Mouse (Mus musculus): ENCODE data around the gene Spen. TPM values are rescaled to one million over a fixed set of nuclear protein-coding genes. Genes with fewer than 3 reads are reported as not detected.

The Spen gene
- polyA plus RNA-seq, 1 experiment = 11.7 TPM

GRCm38 (mm10) chr4:141429381-141429780, 109.0 kb downstream of the Spen start:
- TF ChIP-seq POLR2AphosphoS2 (IDR thresholded peaks at IDR 0.05; ENCODE audit: insufficient read length, low read depth) = no peak
- TF ChIP-seq MYOD1 (IDR thresholded peaks at IDR 0.05; ENCODE audit: control insufficient read depth in 1 of 3, insufficient read length in 2 of 3, low read depth in 2 of 3) = no peak
- TF ChIP-seq REST (IDR thresholded peaks at IDR 0.05; ENCODE audit: insufficient read depth, insufficient read length) = no peak
- H3ac ChIP-seq (ENCODE audit: control insufficient read depth, insufficient read length) = no peak overlapping the region
- H3K79me2 ChIP-seq (ENCODE audit: control insufficient read depth, insufficient read depth) = no peaks in the 10 kb centered on the region
- H3K4me2 ChIP-seq (ENCODE audit: low read depth) = no peak overlapping the region
- no peak overlapping the region for H3K4me3 ChIP-seq
- no peaks in the 10 kb centered on the region for H3K27me3 ChIP-seq (ENCODE audit: control insufficient read depth, insufficient read depth, insufficient read length)
- no peaks in the 10 kb centered on the region for H3K36me3 ChIP-seq (ENCODE audit: control insufficient read depth, insufficient read depth)

- Histone ChIP-seq H3ac (ENCODE audit: control insufficient read depth, insufficient read length) (no peak overlapping the region), H3K4me3 (no peak overlapping the region), H3K36me3 (ENCODE audit: control insufficient read depth, insufficient read depth) (no peaks in the 10 kb centered on the region), H3K27me3 (ENCODE audit: control insufficient read depth, insufficient read depth, insufficient read length) (no peaks in the 10 kb centered on the region), H3K79me2 (ENCODE audit: control insufficient read depth, insufficient read depth) (no peaks in the 10 kb centered on the region), H3K4me2 (ENCODE audit: low read depth) (no peak overlapping the region)
- TF ChIP-seq USF1 (IDR thresholded peaks at IDR 0.05; ENCODE audit: low read depth) (no peak), POLR2AphosphoS2 (IDR thresholded peaks at IDR 0.05; ENCODE audit: insufficient read length, low read depth) (no peak), MAX (IDR thresholded peaks at IDR 0.05; ENCODE audit: low read depth) (no peak), MYOD1 (IDR thresholded peaks at IDR 0.05; ENCODE audit: control insufficient read depth in 1 of 3, insufficient read length in 2 of 3, low read depth in 2 of 3) (no peak), REST (IDR thresholded peaks at IDR 0.05; ENCODE audit: insufficient read depth, insufficient read length) (no peak)
These were observed 110.5 kb downstream of the Spen start for GRCm38 (mm10) chr4:141427921-141428320.

DNA sequence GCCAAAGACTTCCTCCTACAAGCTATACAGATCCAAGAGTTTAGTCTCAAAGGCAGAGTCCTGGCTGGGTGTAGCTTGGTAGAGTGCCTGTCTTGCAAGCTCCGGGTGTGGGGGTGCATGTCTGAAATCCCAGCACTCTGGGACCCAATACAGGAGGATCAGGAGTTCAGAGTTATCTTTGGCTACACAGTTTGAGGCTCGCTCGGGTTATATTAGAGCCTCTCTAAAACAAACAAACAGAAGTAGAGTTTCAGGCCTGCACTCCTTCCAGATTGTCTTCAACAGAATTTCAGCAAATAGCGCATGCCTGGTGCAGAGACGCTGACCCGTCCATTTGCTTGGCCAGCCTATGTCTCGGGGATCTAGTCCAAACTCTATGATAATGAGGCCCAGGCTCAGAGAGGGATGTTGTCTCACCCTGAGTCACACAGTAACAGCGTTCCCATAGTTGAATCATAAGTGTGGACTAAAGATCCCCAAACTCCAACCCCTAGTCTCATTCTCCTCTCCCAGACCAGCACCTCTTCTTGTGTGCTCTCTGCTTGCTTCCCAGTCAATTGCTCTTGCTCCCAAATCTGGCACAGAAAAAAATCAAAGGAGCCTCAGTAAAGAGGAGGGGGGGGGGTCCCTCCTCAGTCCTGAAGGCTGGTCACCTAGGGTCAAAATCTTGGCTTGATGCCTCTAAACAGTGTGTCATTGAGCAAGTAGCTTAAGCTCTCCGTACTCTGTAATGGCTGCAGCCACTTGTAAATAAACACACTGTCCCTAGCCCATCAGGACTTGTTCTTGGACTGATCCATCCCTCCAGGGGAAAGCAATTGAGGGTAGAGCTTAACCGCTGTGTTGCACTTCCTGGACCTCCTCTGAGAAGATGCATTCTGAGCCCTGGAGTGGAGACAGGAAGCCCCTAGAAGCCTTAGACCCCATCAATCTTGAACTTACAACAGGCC, 111.3 kb downstream of the Spen start:
- peak overlapping the region; percentile 91 for H3K4me2 ChIP-seq (ENCODE audit: low read depth)
- no peaks in the 10 kb centered on the region for H3K27me3 ChIP-seq (ENCODE audit: control insufficient read depth, insufficient read depth, insufficient read length)
- peak overlapping the region; percentile 28 for H3K4me3 ChIP-seq
- no peaks in the 10 kb centered on the region for H3K36me3 ChIP-seq (ENCODE audit: control insufficient read depth, insufficient read depth)
- no peak overlapping the region for H3ac ChIP-seq (ENCODE audit: control insufficient read depth, insufficient read length)
- no peaks in the 10 kb centered on the region for H3K79me2 ChIP-seq (ENCODE audit: control insufficient read depth, insufficient read depth)
- no peak for TF ChIP-seq MYOG (IDR thresholded peaks at IDR 0.05; ENCODE audit: control insufficient read depth in 1 of 3, insufficient read depth in 1 of 3, insufficient read length in 2 of 3, low read depth in 2 of 3)
- TF ChIP-seq POLR2AphosphoS2 (IDR thresholded peaks at IDR 0.05; ENCODE audit: insufficient read length, low read depth) = no peak
- no peak for TF ChIP-seq CEBPB (IDR thresholded peaks at IDR 0.05; ENCODE audit: insufficient read depth, poor library complexity, severe bottlenecking)
- TF ChIP-seq REST (IDR thresholded peaks at IDR 0.05; ENCODE audit: insufficient read depth, insufficient read length) = no peak

DNA sequence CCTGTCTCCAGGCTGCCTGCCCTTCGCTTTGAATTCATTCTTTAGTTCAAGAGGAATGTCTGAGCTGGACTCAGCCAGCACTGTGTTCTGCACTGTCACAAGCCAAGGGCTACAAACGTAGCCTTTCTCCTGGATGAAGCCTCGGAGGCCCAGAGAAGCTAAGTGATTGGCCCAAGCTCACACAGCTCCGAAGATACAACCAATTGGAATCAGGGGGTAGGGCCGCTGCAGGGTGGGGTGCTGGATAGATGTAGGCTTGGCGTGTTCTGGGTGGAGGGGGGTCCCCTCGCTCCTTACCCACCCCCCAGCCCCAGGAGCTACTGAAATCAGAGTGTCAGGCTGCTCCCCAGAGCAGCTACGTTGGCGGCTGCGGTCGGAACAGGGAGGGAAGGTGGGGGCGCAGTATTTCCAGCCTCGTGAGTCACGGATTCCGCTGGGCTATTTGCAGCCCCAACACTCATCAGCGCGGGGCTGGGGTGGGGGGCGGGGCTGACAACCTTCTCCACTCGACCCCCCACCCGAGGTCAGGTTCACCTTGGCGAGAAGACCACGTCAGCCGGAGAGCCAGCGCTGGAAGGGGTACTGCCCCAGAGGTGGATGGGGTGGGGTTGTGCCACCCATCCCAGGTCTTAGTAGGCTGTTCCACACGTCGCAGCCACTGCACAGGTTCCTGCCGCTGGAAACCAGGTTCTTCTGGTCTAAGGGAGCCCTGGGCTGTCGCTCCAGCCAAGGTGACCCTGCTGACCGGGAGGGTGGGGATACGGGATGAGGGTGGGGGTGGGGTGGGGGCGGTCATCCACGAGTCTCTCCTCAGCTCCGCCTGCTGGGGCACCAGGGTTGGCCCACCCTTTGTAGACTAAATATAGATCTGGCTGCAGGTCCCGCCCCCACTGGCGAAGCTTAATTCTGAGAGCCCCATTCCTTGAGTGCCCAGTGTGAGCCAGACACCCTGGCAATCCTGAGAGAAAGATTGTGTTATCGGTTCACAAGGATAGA, 112.6 kb downstream of the Spen start:
- Histone ChIP-seq H3K36me3 (ENCODE audit: control insufficient read depth, insufficient read depth) (no peaks in the 10 kb centered on the region), H3ac (ENCODE audit: control insufficient read depth, insufficient read length) (peak overlapping the region; percentile 11), H3K4me2 (ENCODE audit: low read depth) (peak overlapping the region; percentile 91), H3K79me2 (ENCODE audit: control insufficient read depth, insufficient read depth) (no peaks in the 10 kb centered on the region), H3K27me3 (ENCODE audit: control insufficient read depth, insufficient read depth, insufficient read length) (no peaks in the 10 kb centered on the region), H3K4me3 (peak overlapping the region; percentile 28)
- peak; percentile 57 for TF ChIP-seq POLR2A (IDR thresholded peaks at IDR 0.05; ENCODE audit: insufficient read length, low read depth)
- TF ChIP-seq MYOD1 (IDR thresholded peaks at IDR 0.05; ENCODE audit: control insufficient read depth in 1 of 3, insufficient read length in 2 of 3, low read depth in 2 of 3) = peak in 1 of 3 experiments; percentile 60
- peak in 1 of 3 experiments; percentile 58 for TF ChIP-seq MYOG (IDR thresholded peaks at IDR 0.05; ENCODE audit: control insufficient read depth in 1 of 3, insufficient read depth in 1 of 3, insufficient read length in 2 of 3, low read depth in 2 of 3)
- no peak for TF ChIP-seq MAX (IDR thresholded peaks at IDR 0.05; ENCODE audit: low read depth)
- no peak for TF ChIP-seq CEBPB (IDR thresholded peaks at IDR 0.05; ENCODE audit: insufficient read depth, poor library complexity, severe bottlenecking)
- peak; percentile 56 for TF ChIP-seq POLR2AphosphoS2 (IDR thresholded peaks at IDR 0.05; ENCODE audit: insufficient read length, low read depth)
- no peak for TF ChIP-seq TCF3 (IDR thresholded peaks at IDR 0.05; ENCODE audit: insufficient read length, low read depth)
- no peak for TF ChIP-seq REST (IDR thresholded peaks at IDR 0.05; ENCODE audit: insufficient read depth, insufficient read length)

DNA sequence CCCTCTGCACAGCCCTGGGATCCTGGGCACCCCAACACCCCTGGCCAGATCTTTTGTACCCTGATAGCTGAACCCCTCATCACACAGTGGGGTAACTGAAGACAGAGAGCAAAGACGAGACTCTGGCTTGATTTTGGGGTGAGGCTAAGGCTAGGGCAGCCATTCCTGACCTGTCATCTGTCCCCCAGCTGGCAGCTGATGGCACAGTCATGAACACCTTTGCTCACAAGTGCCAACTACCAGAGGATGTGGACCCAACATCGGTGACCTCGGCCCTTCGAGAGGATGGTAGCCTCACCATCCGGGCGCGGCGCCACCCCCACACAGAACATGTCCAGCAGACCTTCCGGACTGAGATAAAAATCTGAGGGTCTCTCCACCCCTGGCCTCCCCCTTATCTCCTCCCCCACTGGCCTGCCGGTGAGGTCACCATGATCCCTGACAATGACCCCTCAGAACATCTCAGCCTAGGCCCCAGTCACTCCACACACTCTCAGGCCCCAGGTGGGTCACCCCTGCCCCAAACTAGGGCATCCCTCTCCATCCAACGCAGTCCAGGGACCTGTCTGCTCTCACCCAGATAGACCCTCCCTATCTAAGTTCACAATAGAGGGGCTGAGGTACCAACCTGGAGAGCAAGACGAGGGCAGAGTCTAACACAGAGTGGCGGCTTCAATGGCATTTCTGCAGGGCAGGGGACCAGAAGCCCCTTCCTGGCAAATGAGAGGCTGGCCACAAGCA, 114.5 kb downstream of the Spen start:
- TF ChIP-seq MYOD1 (IDR thresholded peaks at IDR 0.05; ENCODE audit: control insufficient read depth in 1 of 3, insufficient read length in 2 of 3, low read depth in 2 of 3) = peak in 1 of 3 experiments; percentile 26
- TF ChIP-seq REST (IDR thresholded peaks at IDR 0.05; ENCODE audit: insufficient read depth, insufficient read length) = no peak
- no peak for TF ChIP-seq SRF (IDR thresholded peaks at IDR 0.05; ENCODE audit: control insufficient read depth, insufficient read length, low read depth)
- no peak for TF ChIP-seq USF1 (IDR thresholded peaks at IDR 0.05; ENCODE audit: low read depth)
- H3ac ChIP-seq (ENCODE audit: control insufficient read depth, insufficient read length) = no peak overlapping the region
- H3K27me3 ChIP-seq (ENCODE audit: control insufficient read depth, insufficient read depth, insufficient read length) = no peaks in the 10 kb centered on the region
- H3K4me3 ChIP-seq = no peak overlapping the region
- H3K36me3 ChIP-seq (ENCODE audit: control insufficient read depth, insufficient read depth) = no peaks in the 10 kb centered on the region
- no peaks in the 10 kb centered on the region for H3K79me2 ChIP-seq (ENCODE audit: control insufficient read depth, insufficient read depth)
- peak overlapping the region; percentile 91 for H3K4me2 ChIP-seq (ENCODE audit: low read depth)

Measured in myocyte (in vitro differentiated cells).